Mouse (Mus musculus) spleen, adult 2 months (tissue): ENCODE measurements around the gene Eif2b2.

ENCODE experiments used
- CTCF ChIP-seq: fragments of 200-500 bp; IDR thresholded peaks from 2 replicates; pipeline ENCODE4 v1.5.1; 2011; ENCODE audit warnings: mild to moderate bottlenecking, inconsistent platforms; ENCODE audit not compliant: insufficient read depth, insufficient read length, insufficient replicate concordance; ENCODE audit errors: extremely low read depth
- POLR2A ChIP-seq: fragments of 200-500 bp; IDR thresholded peaks from 2 replicates; pipeline ENCODE4 v1.6.1; 2011; ENCODE audit warnings: low read depth, low read length, inconsistent platforms

GRCm38 (mm10) chr12:85252083-85252482, 32.8 kb downstream of the Eif2b2 start:
- no peak for TF ChIP-seq POLR2A
- no peak for TF ChIP-seq CTCF
